Mouse (Mus musculus): ENCODE results near the gene Slc16a10.

GRCm38 (mm10) chr10:40131690-40132418 lies 10.2 kb downstream of the Slc16a10 start:
- no peak for TF ChIP-seq POLR2A (IDR thresholded peaks at IDR 0.05; ENCODE audit: low read depth, low read length)
- no peak for TF ChIP-seq CTCF (IDR thresholded peaks at IDR 0.05; ENCODE audit: extremely low read depth, insufficient read length, insufficient replicate concordance, low read depth, low read length)

All from small intestine, adult 2 months (tissue).